Mouse (Mus musculus) limb, embryonic 12.5 days (tissue): ENCODE measurements around the gene Dmrt3. TPM values are rescaled to one million over a fixed set of nuclear protein-coding genes. Genes with fewer than 3 reads are reported as not detected.

ENCODE experiments used
- ATAC-seq: fragments of 200-750 bp; cut with Nextera tagmentation; 2 replicates; pipeline ENCODE4 v1.8.0; 2017; ENCODE audit warnings: low read depth, moderate TSS enrichment; ENCODE audit not compliant: insufficient number of reproducible peaks, insufficient read depth, low FRiP score, low TSS enrichment
- H3K27ac ChIP-seq: fragments of 300-500 bp; sonication (generic); 2 replicates; pipeline ENCODE4 v1.5.1; 2016; ENCODE audit warnings: mild to moderate bottlenecking, moderate library complexity
- H3K27me3 ChIP-seq: fragments of 300-500 bp; sonication (generic); 2 replicates; pipeline ENCODE4 v1.6.1; 2016; ENCODE audit warnings: mild to moderate bottlenecking, moderate library complexity
- H3K36me3 ChIP-seq: fragments of 300-500 bp; sonication (generic); 2 replicates; pipeline ENCODE4 v1.6.1; 2016; ENCODE audit warnings: mild to moderate bottlenecking, moderate library complexity
- H3K4me1 ChIP-seq: fragments of 300-500 bp; sonication (generic); replicated peaks from 2 replicates; pipeline ENCODE4 v1.6.1; 2016
- H3K4me2 ChIP-seq: fragments of 300-500 bp; sonication (generic); 2 replicates; pipeline ENCODE4 v1.6.1; 2016; ENCODE audit warnings: mild to moderate bottlenecking, moderate library complexity
- H3K4me3 ChIP-seq: fragments of 300-500 bp; sonication (generic); replicated peaks from 2 replicates; pipeline ENCODE4 v1.5.1; 2016; ENCODE audit warnings: mild to moderate bottlenecking
- H3K9ac ChIP-seq: fragments of 300-500 bp; sonication (generic); replicated peaks from 2 replicates; pipeline ENCODE4 v1.6.1; 2016; ENCODE audit warnings: mild to moderate bottlenecking, moderate library complexity
- H3K9me3 ChIP-seq: fragments of 300-500 bp; sonication (generic); 2 replicates; pipeline ENCODE4 v1.6.1; 2016; ENCODE audit warnings: mild to moderate bottlenecking, moderate library complexity
- WGBS: fragments of 180-500 bp; shearing (Covaris S2); methylation state at CpG from one replicate; pipeline ENCODE4 v1.1.7; 2016; 5-methylcytosine and 5-hydroxymethylcytosine counted together
- polyA plus RNA-seq: library from polyadenylated mRNA; unstranded; fragments of >200 nt; fragmentation: Nextera tagmentation; extraction: Ambion mirVana; gene quantifications from 2 replicates; pipeline ENCODE4 v1.2.1, GENCODE M21; 2016

Gene Dmrt3
- polyA plus RNA-seq, 1 experiment from 2014 or later: 0.46 TPM

DNA sequence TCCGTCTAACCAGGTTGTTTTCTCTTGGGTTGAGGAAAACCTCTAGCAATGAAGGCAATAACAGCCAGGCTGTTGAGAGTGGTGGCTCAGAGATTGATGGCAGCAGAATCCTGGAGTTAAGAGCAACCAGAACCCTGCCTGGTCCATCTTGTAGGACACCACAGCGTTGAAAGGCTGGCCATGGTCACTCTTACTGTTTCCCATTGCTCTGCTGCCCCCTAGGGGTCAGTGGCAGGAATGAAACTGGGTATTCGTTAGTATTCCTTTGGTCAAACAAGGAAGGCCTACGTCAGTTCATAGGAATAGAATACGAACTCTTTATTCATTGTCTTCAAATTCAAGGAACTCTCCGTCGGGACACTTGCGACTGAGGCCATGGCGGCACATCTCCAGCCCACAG, 18.4 kb downstream of the Dmrt3 start:
- Histone ChIP-seq H3K27ac (no peak overlapping the region), H3K27me3 (peaks cover 61% of the 10 kb centered on the region), H3K9ac (no peak overlapping the region), H3K4me3 (no peak overlapping the region), H3K36me3 (no peaks in the 10 kb centered on the region), H3K4me1 (no peaks in the 10 kb centered on the region), H3K9me3 (no peaks in the 10 kb centered on the region), H3K4me2 (no peak overlapping the region)
- WGBS: 11% methylated on average over 9 of the region's 9 CpGs
- no peak for ATAC-seq

DNA sequence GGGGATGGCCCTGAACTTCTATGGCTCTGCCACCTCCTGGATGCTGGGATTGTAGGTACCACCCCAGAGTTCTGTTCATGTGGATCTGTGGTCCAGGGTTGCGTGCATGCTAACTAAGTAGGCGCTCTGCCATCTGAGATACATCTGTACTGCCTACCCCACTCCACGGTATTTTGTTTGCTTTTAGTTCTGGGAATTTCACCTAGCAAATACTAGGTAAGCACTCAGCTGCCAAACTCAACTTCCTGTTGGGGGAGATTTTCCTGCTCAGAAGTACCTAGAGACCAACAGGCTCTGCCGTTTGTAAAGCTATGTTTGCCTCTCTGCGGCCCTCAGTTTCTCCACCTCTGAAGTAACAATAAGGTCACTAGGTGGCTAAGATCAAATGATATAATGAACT, 25.0 kb downstream of the Dmrt3 start:
- no peak overlapping the region for H3K27ac ChIP-seq
- no peaks in the 10 kb centered on the region for H3K9me3 ChIP-seq
- no peak overlapping the region for H3K4me3 ChIP-seq
- no peaks in the 10 kb centered on the region for H3K36me3 ChIP-seq
- H3K27me3 ChIP-seq: peaks cover 5% of the 10 kb centered on the region; the same call in 1 of the 2 replicates
- no peak overlapping the region for H3K9ac ChIP-seq
- H3K4me1 ChIP-seq: no peaks in the 10 kb centered on the region
- no peak for ATAC-seq
- WGBS: 78% methylated on average over 5 of the region's 5 CpGs
- H3K4me2 ChIP-seq: no peak overlapping the region

DNA sequence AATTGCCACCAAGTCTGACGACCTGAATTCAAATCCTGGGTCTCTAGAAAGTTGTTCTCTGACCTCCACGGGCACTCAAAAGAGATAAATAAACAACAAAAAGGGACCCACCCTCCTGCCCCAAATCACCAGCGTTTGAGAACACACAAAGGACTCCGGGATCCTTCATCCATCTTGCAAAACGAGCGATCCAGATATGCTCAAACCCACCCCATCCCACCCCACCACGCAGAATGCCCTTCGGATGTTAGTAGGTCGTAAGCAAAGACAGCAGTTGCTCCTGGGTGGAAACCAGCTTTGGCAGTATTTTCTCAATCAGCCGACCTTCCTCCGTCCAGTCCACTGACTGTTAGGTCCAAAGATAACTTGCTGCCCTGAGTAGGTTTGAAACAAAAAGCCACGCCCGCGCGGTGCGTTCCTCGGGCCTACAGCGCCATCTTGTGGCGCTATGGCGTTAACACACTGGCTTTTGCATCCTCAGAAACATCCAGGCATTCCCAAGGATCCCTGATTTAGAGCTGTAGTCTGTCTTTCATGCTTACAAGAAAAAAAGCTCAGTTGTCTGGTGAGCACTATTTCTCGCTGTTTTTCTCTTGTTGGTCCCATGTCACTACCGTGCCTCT, 25.6 kb downstream of the Dmrt3 start:
- Histone ChIP-seq H3K36me3 (no peaks in the 10 kb centered on the region), H3K27me3 (peaks cover 5% of the 10 kb centered on the region; the same call in 1 of the 2 replicates), H3K27ac (no peak overlapping the region), H3K9me3 (no peaks in the 10 kb centered on the region), H3K4me1 (no peaks in the 10 kb centered on the region), H3K4me3 (peak overlapping the region; percentile 32), H3K9ac (peak overlapping the region; percentile 50), H3K4me2 (peak overlapping the region; percentile 51)
- WGBS: 16% methylated on average over 22 of the region's 22 CpGs
- no peak for ATAC-seq

DNA sequence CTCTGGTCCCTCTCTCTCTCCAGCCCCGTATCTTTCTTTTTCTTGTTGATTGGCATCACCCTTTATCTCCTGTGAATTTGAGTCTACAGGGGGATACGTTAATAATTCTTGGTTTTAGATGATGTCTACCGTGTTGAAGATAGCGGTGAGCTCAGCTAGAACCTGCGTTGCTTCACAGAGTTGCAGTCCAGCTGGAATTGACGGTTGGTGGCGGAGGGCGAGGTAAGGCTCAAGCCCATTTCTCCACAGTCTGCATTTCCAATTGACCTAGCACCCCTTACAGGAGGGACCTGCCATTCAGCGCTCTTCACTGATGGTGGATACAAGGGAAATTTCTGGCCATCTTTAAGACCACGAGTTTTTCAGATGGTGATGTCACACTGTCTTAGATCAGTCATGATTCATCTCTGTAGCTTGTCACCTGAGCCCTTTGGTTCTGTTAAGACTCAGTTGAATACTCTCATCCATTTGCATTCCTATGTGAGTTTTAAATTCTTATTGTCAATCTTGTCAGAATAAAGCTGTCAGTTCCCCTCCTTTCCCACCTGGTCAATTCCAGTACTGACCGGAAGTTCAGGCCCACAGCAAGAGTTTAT, 28.8 kb downstream of the Dmrt3 start:
- H3K9me3 ChIP-seq: no peaks in the 10 kb centered on the region
- no peaks in the 10 kb centered on the region for H3K4me1 ChIP-seq
- no peak overlapping the region for H3K9ac ChIP-seq
- WGBS: 72% methylated on average over 11 of the region's 11 CpGs
- ATAC-seq: no peak
- H3K36me3 ChIP-seq: no peaks in the 10 kb centered on the region
- H3K4me3 ChIP-seq: no peak overlapping the region
- H3K4me2 ChIP-seq: no peak overlapping the region
- H3K27ac ChIP-seq: no peak overlapping the region
- peaks cover 5% of the 10 kb centered on the region; the same call in 1 of the 2 replicates for H3K27me3 ChIP-seq

DNA sequence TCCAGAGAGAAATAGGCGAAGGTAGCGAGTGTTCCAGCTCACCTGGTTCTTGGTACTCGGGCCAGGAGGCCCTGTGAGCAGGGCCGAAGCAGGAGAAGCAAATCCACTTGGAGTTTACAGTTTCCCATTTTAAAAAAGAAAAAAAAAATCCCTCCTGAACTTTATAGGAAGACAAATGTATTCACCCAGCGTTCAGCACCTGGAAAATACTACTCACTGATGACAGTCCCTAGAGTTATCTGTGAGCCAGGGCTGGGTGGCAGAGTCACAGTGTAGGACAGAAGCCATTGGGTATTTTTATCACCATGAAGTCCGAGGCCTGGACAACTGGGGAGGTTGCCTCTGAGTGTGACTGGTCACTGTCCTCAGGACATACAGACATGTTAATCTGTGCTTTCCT, 31.7 kb downstream of the Dmrt3 start:
- Histone ChIP-seq H3K4me1 (no peaks in the 10 kb centered on the region), H3K36me3 (no peaks in the 10 kb centered on the region), H3K9ac (no peak overlapping the region), H3K27ac (no peak overlapping the region), H3K27me3 (peaks cover 5% of the 10 kb centered on the region; the same call in 1 of the 2 replicates), H3K9me3 (no peaks in the 10 kb centered on the region), H3K4me3 (no peak overlapping the region), H3K4me2 (no peak overlapping the region)
- WGBS: 90% methylated on average over 6 of the region's 6 CpGs
- no peak for ATAC-seq

DNA sequence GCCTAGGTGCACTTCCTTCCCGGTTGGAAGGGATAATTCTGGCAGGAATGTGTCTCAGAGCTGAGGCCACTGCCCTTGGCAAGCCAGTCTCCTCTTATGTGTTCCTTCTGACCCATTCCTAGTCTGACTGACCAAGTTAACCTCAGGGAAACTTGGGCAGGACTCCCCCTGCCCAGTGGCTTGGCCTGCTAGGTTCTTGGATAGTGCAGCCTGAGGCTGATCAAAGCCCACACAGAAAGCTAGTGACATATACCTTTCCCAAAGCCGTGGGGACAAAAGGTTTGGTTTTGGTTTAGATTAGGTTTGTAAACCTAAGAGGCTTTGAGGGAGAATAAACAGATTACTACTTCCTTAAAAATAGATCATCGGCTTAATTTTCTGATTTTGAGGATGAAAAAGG, 37.0 kb downstream of the Dmrt3 start:
- Histone ChIP-seq H3K4me2 (no peak overlapping the region), H3K4me3 (no peak overlapping the region), H3K27me3 (peaks cover 6% of the 10 kb centered on the region; the same call in 1 of the 2 replicates), H3K9ac (no peak overlapping the region), H3K4me1 (no peaks in the 10 kb centered on the region), H3K36me3 (no peaks in the 10 kb centered on the region), H3K9me3 (no peaks in the 10 kb centered on the region), H3K27ac (no peak overlapping the region)
- 62% methylated on average over 3 of the region's 3 CpGs for WGBS
- ATAC-seq: no peak

DNA sequence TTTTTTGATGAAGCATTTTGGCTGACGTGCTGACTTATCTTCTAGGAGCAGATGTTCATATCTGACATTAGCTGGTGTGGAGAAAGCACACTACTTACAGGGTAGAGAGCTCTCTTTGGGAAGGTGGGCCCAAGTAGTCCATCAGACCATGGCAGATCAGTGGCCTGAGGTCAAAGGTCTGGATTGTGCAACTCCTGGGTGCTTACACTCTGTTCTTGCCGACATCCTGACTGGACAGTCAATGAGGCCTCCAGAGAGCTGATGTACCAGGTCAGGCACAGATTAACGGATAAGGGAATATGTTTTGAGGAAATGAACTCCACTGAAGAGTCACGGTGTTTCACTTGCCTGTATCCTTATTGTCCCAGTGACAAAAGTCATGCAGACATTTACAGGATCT, 38.6 kb downstream of the Dmrt3 start:
- Histone ChIP-seq H3K27ac (no peak overlapping the region), H3K4me1 (peaks cover 2% of the 10 kb centered on the region; the same call in 1 of the 2 replicates), H3K27me3 (peaks cover 14% of the 10 kb centered on the region; the same call in 1 of the 2 replicates), H3K9ac (no peak overlapping the region), H3K4me3 (no peak overlapping the region), H3K9me3 (no peaks in the 10 kb centered on the region), H3K4me2 (no peak overlapping the region), H3K36me3 (no peaks in the 10 kb centered on the region)
- 75% methylated on average over 4 of the region's 4 CpGs for WGBS
- ATAC-seq: no peak

DNA sequence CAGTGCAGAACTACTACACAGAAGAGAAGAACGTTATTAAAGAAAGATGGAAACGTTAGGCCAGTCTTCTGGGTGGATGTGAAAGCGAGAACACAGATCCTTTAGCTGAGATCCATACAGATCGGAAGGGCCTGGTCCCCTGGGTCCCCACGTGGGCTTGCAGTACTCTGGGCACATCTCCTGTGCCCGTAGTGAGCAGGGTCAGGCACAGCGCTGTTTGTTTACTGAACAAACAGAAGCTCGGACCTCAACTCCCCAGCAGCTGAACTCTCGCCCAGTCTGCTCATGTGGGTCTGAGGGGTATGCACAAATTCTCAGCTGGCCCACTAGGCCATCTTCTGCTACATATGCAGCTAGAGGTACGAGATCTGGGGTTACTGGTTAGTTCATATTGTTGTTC, 40.4 kb downstream of the Dmrt3 start:
- H3K36me3 ChIP-seq: no peaks in the 10 kb centered on the region
- peaks cover 16% of the 10 kb centered on the region for H3K4me1 ChIP-seq
- H3K4me2 ChIP-seq: no peak overlapping the region
- no peaks in the 10 kb centered on the region for H3K9me3 ChIP-seq
- WGBS: 85% methylated on average over 10 of the region's 10 CpGs
- peaks cover 14% of the 10 kb centered on the region; the same call in 1 of the 2 replicates for H3K27me3 ChIP-seq
- no peak overlapping the region for H3K27ac ChIP-seq
- H3K4me3 ChIP-seq: no peak overlapping the region
- no peak for ATAC-seq
- no peak overlapping the region for H3K9ac ChIP-seq

DNA sequence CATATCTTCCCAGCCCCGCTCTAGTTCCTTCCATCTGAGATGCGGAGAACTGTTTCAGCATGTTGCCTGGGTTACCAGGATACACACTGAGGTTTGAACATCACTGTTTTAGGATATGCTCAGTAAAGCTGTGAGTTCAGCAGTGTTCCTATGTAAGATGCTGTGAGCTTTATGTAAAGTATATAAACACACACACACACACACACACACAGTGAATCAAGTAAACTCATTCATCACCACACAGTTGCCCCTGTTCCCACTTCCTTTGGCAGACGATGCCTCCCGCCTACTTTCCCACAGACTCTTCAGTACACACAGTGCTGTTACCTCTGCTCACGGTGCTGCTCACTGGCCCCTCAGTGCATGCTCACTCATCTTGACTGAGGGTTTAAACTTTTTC, 42.5 kb downstream of the Dmrt3 start:
- Histone ChIP-seq H3K9me3 (no peaks in the 10 kb centered on the region), H3K4me2 (no peak overlapping the region), H3K36me3 (no peaks in the 10 kb centered on the region), H3K27me3 (peaks cover 21% of the 10 kb centered on the region), H3K27ac (no peak overlapping the region), H3K4me1 (peaks cover 16% of the 10 kb centered on the region), H3K9ac (no peak overlapping the region), H3K4me3 (no peak overlapping the region)
- 77% methylated on average over 5 of the region's 5 CpGs for WGBS
- no peak for ATAC-seq

DNA sequence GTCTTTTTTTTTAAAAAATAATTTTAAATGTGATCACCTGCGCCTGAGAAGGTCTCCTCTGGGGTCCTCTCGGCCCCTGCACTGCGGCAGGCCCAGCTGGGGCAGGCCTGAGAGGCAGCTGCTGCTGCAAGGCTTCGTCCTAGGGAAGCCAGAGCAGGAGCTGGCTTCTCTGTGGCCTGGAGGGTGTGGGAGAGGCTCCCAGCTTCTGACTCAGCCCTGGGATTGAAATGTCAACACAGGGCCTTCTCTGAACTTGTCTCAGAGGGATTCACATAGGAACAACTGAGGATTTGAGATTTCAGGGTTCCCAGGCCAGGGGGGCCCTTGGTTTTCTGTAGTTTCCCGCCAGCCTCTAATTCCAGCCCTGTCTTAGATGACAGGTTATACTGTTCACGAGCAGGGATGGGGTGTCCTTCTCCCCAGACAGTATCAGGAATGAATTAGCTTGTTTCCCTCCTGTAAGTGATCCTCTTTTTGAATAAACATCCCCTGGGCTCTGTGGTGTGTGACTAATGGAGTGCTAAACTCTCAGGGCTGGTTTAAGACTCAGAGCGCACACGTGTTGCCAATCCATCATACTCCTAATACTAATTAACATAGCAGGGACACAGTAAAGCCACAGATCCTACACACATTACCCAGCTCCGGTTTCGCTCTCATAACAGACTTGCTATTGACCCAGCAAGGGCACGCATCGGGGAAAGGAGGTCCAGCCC, 44.1 kb downstream of the Dmrt3 start:
- Histone ChIP-seq H3K9ac (no peak overlapping the region), H3K36me3 (no peaks in the 10 kb centered on the region), H3K4me2 (peak overlapping the region; percentile 23; the same call in 1 of the 2 replicates), H3K4me3 (no peak overlapping the region), H3K27me3 (peaks cover 23% of the 10 kb centered on the region), H3K27ac (peak overlapping the region; percentile 64), H3K9me3 (no peaks in the 10 kb centered on the region), H3K4me1 (peaks cover 16% of the 10 kb centered on the region)
- 16% methylated on average over 12 of the region's 12 CpGs for WGBS
- peak; percentile 88 for ATAC-seq

DNA sequence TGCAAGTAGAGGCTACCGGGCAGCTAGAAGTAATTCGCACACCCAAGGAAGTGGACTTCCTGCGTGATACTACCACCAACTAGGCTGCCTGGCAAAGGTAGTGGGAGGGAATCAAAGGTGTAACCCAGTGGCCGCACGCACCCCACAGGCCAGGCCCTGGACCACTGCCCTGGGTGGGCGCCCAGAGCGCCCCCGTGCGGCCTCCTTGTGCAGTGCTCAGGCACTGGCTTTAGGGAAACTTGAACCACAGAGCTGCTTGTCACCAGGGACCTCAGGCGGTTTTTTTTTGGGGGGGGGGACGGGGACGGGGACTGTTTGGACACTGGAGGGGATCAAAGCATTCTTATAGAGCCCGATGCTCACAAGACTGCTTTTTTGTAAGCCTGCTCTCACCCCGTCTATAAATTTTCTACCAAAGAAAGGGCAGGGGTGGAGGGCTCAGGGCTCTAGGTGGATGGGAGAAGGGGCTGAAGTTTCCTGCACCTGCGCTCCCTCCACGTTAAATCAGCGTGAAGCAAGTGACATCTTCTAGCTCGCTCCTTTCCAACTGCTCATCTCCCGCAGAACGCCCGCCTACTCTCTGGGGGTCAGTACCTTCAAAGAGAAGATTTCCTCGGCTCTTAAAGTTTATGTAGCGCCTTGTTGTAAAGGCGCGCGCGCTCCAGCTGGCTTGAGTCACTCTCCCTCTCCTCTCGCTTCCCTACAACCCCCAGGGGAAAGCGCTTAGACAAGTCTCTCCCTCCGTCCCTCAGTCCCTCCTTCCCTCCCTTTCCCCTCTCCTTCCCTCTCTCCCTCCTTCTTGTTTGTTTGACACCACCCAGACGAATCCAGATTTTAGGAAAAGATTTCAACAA, 55.6 kb downstream of the Dmrt3 start:
- no peaks in the 10 kb centered on the region for H3K9me3 ChIP-seq
- peaks cover 22% of the 10 kb centered on the region for H3K4me1 ChIP-seq
- no peak for ATAC-seq
- peak overlapping the region; percentile 41 for H3K4me2 ChIP-seq
- H3K27me3 ChIP-seq: peaks cover 71% of the 10 kb centered on the region
- WGBS: 2% methylated on average over 31 of the region's 31 CpGs
- H3K36me3 ChIP-seq: no peaks in the 10 kb centered on the region
- H3K27ac ChIP-seq: no peak overlapping the region
- peak overlapping the region; percentile 22 for H3K4me3 ChIP-seq
- no peak overlapping the region for H3K9ac ChIP-seq
